Mouse (Mus musculus): ENCODE measurements at regions not wholly inside any gene's neighbourhood (a gene's known extent, or its start where the extent isn't known, plus 50 kb on each side); places are given as distances from the start of the nearest gene placed in this dataset.
A peak's percentile ranks its signal among the peaks of the same experiment; 100 is the strongest.

DNA sequence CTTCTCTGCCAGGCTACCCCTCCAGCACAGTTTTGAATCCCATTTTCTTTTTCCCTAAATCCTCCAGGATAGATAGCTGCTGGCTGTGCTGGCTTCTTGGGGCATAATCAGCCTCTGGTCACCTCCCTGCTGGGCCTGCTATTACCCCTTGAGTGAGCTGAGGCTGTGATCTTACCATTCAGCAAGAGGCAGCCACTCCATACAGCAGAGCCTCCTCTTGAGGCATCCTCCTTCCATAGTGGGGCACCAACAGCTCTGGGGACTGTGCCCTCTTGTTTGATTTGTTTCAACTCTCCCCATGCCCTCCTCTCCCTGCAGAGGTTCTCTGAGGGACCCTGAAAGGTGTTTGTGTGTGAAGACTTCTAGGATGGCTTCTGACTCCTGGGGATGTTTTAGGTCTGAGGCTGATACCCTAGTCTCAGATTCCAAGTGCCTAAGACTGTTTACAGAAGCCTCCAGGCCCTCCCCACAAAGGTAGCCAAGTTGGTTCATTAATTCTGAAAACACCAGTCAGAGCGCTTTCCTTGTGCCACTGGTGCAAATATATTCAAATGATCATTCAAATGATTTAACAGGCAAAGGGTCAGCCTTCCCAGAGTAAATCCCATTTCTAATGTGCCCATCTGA, 343.9 kb downstream of the Eipr1 start:
- H3K4me2 ChIP-seq (replicated peaks), result no peak overlapping the region; the same call in 1 of the 2 replicates

DNA sequence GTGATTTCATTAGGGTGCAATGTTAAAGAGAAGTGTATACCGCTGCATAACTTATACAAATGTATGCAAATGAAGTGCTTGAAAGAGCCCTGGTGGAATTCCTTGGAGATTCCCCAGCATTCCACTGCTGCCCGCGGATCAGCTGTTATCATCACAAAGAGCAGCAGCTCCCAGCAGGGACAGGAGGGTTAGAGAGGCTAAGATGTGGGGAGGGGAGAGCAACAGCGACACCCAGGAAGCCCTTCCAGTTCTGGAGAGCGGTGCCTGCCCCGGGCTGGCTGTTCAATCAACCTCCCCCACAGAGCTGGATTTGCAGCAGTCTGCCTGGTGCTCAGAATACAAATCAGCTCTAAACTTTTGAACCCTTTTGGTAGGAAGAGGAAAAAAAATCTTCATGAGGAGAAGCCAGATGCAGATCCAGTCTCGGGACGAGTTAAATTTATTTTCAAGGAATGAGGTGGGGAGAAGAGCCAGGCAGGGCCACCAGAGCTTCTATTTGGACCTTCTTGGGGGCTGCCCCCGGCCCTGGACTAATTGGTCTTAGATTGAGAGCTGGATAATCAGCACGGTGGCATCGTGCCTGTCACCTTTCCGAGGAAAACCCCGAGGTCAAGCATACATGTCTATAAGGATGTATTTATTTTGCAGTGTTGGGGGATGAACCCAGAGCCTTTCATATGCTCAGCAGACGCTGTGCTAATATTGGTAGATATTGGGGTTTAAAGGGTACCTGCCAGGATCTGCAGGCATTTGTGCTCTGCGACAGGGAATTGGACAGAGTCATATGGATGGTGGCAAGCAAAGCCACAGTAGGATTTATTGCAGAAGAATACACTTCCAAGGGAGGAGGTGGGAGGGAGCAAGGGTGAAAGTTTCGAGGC, 344.7 kb downstream of the Eipr1 start:
- peak; percentile 51; the same call in 1 of the 2 replicates for ATAC-seq (ENCODE audit: low FRiP score, low read depth)
- H3K9me3 ChIP-seq, result no peaks in the 10 kb centered on the region
- H3K27me3 ChIP-seq, result no peaks in the 10 kb centered on the region
- no peak overlapping the region for H3K27ac ChIP-seq
- no peak overlapping the region for H3K4me3 ChIP-seq
- H3K36me3 ChIP-seq, result no peaks in the 10 kb centered on the region
- 9% methylated on average over 16 of the region's 16 CpGs for WGBS
- H3K4me2 ChIP-seq (replicated peaks), result peak overlapping the region; percentile 40
- H3K9ac ChIP-seq, result no peak overlapping the region
- peaks cover 12% of the 10 kb centered on the region for H3K4me1 ChIP-seq

More for the DNA sequence above, 343.9 kb downstream of the Eipr1 start:
- WGBS, result 36% methylated on average over 1 of the region's 1 CpGs
- Histone ChIP-seq H3K9me3 (no peaks in the 10 kb centered on the region), H3K36me3 (no peaks in the 10 kb centered on the region), H3K9ac (peak overlapping the region; percentile 25; the same call in 1 of the 2 replicates), H3K27ac (no peak overlapping the region), H3K27me3 (no peaks in the 10 kb centered on the region), H3K4me1 (peaks cover 12% of the 10 kb centered on the region), H3K4me3 (no peak overlapping the region)
- no peak for ATAC-seq (ENCODE audit: low FRiP score, low read depth)

DNA sequence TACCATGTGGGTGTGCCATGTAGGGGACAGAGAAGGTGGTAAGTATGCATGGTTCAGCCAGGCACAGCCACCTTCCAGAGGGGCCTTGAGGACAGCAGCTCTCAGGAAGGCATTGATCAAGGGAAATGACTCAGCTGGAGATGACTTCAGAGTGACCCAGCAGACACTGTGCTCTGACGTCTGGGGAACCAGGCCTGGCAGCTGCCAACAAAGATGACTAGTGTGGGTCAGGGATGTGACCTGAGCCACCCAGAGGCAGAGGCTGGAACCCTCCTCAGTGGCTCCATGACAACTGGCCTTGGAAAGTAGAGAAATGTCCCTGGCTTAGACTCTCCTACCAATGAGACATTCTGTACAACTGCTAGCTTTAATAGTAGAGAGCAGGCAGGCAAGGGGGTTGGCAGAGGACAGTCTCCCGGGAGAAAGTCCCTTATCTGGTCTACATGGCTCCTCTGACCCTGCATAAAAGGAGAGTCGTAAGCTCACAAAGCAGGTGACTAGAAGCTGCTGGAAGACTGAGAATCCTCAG, 348.5 kb downstream of the Eipr1 start:
- Histone ChIP-seq H3K9me3 (0 out of 2 replicates have a peak, but pooled peaks cover 5% of the 10 kb centered on the region), H3K4me2 (replicated peaks) (no peak overlapping the region), H3K4me3 (no peak overlapping the region), H3K27ac (no peak overlapping the region), H3K9ac (no peak overlapping the region), H3K4me1 (peaks cover 12% of the 10 kb centered on the region), H3K36me3 (no peaks in the 10 kb centered on the region), H3K27me3 (no peaks in the 10 kb centered on the region)
- ATAC-seq (ENCODE audit: low FRiP score, low read depth), result no peak; the same call in 1 of the 2 replicates
- 64% methylated on average over 3 of the region's 3 CpGs for WGBS

DNA sequence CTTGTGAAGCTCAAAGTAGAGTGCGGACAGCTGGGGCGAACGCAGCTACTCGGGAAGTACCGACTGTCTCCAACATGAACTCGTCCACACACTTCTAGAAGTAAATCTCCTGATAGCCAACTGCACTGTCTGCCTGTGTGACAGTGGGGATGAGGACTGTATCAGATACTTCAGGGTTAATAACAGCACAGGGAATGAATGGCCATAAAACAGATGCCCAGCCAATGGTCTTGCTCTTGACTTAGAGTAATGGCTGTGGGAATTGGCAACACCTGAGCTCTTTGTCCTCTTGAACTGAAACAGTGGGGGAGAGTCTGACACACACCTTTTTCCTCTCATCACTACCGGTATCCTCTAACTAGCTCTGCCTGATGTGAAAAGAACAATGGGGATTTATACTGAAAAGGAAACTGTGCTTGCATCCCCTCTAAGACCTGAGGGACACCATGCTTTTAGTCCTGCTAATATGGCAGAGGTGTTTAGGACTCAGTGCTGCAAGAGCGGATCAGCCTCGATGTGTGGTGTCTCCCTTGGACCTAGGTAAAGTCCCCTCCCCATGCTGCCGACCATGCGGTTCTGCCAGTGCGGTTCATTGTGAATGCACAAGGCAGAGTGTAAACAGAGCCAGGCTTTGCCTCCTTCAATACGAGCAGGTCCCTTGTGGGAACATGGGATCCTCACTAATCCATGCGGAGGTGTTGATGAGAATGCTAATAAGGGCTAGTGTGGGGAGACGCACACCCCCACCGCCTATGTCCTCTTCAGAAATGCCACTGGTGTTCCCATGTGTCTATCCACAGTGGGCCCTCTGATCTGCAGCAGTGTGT, 355.5 kb downstream of the Eipr1 start:
- H3K27me3 ChIP-seq, result no peaks in the 10 kb centered on the region
- 0 out of 2 replicates have a peak, but pooled peaks cover 2% of the 10 kb centered on the region for H3K9me3 ChIP-seq
- no peak overlapping the region for H3K4me3 ChIP-seq
- no peak overlapping the region for H3K4me2 ChIP-seq (replicated peaks)
- WGBS, result 78% methylated on average over 16 of the region's 16 CpGs
- 0 out of 2 replicates have a peak, but pooled peaks cover 8% of the 10 kb centered on the region for H3K4me1 ChIP-seq
- ATAC-seq (ENCODE audit: low FRiP score, low read depth), result no peak
- no peak overlapping the region for H3K9ac ChIP-seq
- no peaks in the 10 kb centered on the region for H3K36me3 ChIP-seq
- no peak overlapping the region for H3K27ac ChIP-seq

DNA sequence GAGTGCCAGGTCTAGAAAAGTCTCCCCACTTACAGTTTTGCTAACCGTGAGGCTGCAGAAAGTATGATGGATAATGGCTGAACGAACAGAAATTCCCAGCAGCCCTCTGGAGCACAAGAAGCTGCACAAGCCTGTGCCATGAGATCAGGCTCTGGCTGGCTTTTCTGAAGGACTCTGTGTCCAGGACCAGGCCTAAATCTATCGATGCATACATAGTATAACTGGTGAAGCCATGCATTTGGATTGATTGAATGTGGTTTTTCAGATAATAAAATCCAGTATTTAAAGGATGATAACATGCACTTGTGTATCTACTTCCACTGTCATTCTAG, 356.1 kb downstream of the Eipr1 start:
- no peak overlapping the region for H3K9ac ChIP-seq
- no peak for ATAC-seq (ENCODE audit: low FRiP score, low read depth)
- H3K36me3 ChIP-seq, result no peaks in the 10 kb centered on the region
- no peaks in the 10 kb centered on the region for H3K9me3 ChIP-seq
- 0 out of 2 replicates have a peak, but pooled peaks cover 8% of the 10 kb centered on the region for H3K4me1 ChIP-seq
- H3K27me3 ChIP-seq, result no peaks in the 10 kb centered on the region
- WGBS, result 81% methylated on average over 3 of the region's 3 CpGs
- H3K4me3 ChIP-seq, result no peak overlapping the region
- H3K27ac ChIP-seq, result no peak overlapping the region
- H3K4me2 ChIP-seq (replicated peaks), result no peak overlapping the region

GRCm38 (mm10) chr12:29118336-29118735, 366.7 kb downstream of the Eipr1 start:
- 67% methylated on average over 2 of the region's 2 CpGs for WGBS
- H3K9ac ChIP-seq, result no peak overlapping the region
- no peak overlapping the region for H3K4me3 ChIP-seq
- H3K4me2 ChIP-seq (replicated peaks), result no peak overlapping the region
- H3K27me3 ChIP-seq, result peaks cover 3% of the 10 kb centered on the region; the same call in 1 of the 2 replicates
- no peaks in the 10 kb centered on the region for H3K9me3 ChIP-seq
- H3K27ac ChIP-seq, result no peak overlapping the region
- ATAC-seq (ENCODE audit: low FRiP score, low read depth), result no peak
- H3K4me1 ChIP-seq, result peaks cover 5% of the 10 kb centered on the region; the same call in 1 of the 2 replicates
- no peaks in the 10 kb centered on the region for H3K36me3 ChIP-seq

GRCm38 (mm10) chr12:29121159-29121558, 369.6 kb downstream of the Eipr1 start:
- Histone ChIP-seq H3K27me3 (peaks cover 3% of the 10 kb centered on the region; the same call in 1 of the 2 replicates), H3K4me2 (replicated peaks) (no peak overlapping the region), H3K4me3 (no peak overlapping the region), H3K36me3 (no peaks in the 10 kb centered on the region), H3K27ac (no peak overlapping the region), H3K9me3 (no peaks in the 10 kb centered on the region), H3K9ac (no peak overlapping the region), H3K4me1 (peaks cover 29% of the 10 kb centered on the region)
- ATAC-seq (ENCODE audit: low FRiP score, low read depth), result no peak
- 62% methylated on average over 2 of the region's 2 CpGs for WGBS

- ATAC-seq (ENCODE audit: low FRiP score, low read depth), result no peak
- Histone ChIP-seq H3K4me3 (no peak overlapping the region), H3K27me3 (peaks cover 3% of the 10 kb centered on the region; the same call in 1 of the 2 replicates), H3K9ac (no peak overlapping the region), H3K9me3 (no peaks in the 10 kb centered on the region), H3K27ac (no peak overlapping the region), H3K4me1 (peaks cover 29% of the 10 kb centered on the region), H3K36me3 (no peaks in the 10 kb centered on the region), H3K4me2 (replicated peaks) (no peak overlapping the region)
- 86% methylated on average over 4 of the region's 4 CpGs for WGBS
Measured at GRCm38 (mm10) chr12:29122931-29123330, 371.3 kb downstream of the Eipr1 start.

DNA sequence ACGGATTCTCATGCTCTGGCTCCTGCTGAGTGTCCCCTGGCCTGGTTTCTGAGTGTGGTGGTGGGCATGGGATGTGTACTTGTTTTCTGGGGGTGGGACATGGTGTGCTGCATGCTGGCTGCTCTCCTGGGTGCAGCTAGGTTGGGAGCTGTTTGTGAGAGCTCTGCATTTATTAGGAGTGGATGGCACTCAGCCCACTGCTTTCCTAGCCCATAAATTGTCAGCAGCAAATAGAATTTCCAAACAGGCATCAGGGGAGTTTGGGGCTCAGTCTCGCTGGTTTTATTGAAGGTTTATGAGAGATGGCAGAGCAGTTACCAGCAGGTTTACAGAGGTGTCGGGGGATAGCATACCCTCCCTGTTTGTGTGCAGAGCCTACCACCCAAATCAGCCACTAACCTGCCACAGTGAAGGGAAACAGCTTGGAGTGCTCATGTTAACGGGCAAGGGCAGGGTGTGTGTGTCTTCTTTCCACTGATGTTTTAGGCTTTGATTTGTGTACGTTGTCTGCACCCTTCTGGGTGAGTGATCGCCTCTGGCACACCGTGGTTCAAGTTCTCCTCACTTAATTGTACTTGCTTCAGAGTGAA, 372.6 kb downstream of the Eipr1 start:
- 0 out of 2 replicates have a peak, but pooled peaks cover 3% of the 10 kb centered on the region for H3K27me3 ChIP-seq
- H3K9me3 ChIP-seq, result no peaks in the 10 kb centered on the region
- WGBS, result 24% methylated on average over 7 of the region's 7 CpGs
- ATAC-seq (ENCODE audit: low FRiP score, low read depth), result peak; percentile 72
- peak overlapping the region; percentile 44; the same call in 1 of the 2 replicates for H3K27ac ChIP-seq
- no peak overlapping the region for H3K4me3 ChIP-seq
- peaks cover 39% of the 10 kb centered on the region for H3K4me1 ChIP-seq
- peak overlapping the region; percentile 14; the same call in 1 of the 2 replicates for H3K4me2 ChIP-seq (replicated peaks)
- no peaks in the 10 kb centered on the region for H3K36me3 ChIP-seq
- H3K9ac ChIP-seq, result no peak overlapping the region

DNA sequence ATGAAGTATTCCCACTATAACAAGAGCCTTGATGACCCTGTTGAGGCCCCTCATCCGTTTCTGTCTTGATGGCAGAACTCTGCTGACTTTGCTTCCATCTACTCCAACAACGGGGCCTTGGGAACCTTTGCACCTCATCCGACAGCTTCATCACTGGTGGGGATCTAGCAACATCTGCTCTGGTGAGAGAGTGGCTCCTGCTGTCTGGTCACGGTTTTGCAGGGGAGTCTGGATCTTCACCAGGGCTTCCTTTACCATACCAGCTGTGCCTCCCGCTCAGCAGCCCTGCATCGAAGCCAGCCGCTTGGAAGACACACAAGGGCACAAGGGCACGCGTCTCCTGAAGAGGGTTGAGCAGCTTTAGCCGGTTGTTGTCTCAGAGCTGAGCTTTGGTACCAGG, 377.2 kb downstream of the Eipr1 start:
- WGBS, result 42% methylated on average over 10 of the region's 10 CpGs
- H3K4me1 ChIP-seq, result peaks cover 32% of the 10 kb centered on the region
- H3K9ac ChIP-seq, result no peak overlapping the region
- peaks cover 16% of the 10 kb centered on the region for H3K27me3 ChIP-seq
- H3K4me3 ChIP-seq, result no peak overlapping the region
- no peak for ATAC-seq (ENCODE audit: low FRiP score, low read depth)
- no peak overlapping the region for H3K4me2 ChIP-seq (replicated peaks)
- no peak overlapping the region for H3K27ac ChIP-seq
- H3K36me3 ChIP-seq, result no peaks in the 10 kb centered on the region
- no peaks in the 10 kb centered on the region for H3K9me3 ChIP-seq

DNA sequence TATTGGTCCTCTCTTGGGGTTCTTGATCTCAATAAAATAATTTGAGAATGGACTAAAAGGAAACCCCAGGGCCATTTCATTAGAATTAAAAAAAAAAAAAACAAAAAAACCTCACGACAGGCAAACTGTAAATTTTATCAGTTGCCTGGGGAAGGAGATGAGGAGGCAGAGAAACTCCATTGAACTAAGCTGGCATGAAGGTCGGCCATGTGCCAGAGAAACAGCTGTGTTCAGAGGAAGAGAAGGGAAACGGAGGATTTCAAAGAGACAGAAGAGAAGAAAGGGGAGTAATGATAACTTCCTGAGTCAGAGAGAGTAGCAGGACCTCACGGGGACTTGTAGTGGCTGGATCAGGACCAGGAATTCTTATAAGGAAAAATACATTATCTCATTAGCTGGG, 377.7 kb downstream of the Eipr1 start:
- no peaks in the 10 kb centered on the region for H3K9me3 ChIP-seq
- H3K9ac ChIP-seq, result no peak overlapping the region
- H3K36me3 ChIP-seq, result no peaks in the 10 kb centered on the region
- no peak overlapping the region for H3K27ac ChIP-seq
- no peak for ATAC-seq (ENCODE audit: low FRiP score, low read depth)
- H3K4me2 ChIP-seq (replicated peaks), result no peak overlapping the region
- no peak overlapping the region for H3K4me3 ChIP-seq
- 53% methylated on average over 4 of the region's 4 CpGs for WGBS
- H3K4me1 ChIP-seq, result peaks cover 27% of the 10 kb centered on the region
- H3K27me3 ChIP-seq, result peaks cover 16% of the 10 kb centered on the region

Measured in limb, embryonic 13.5 days (tissue).